Mouse (Mus musculus): ENCODE results near the gene 3110018I06Rik. TPM values are rescaled to one million over a fixed set of nuclear protein-coding genes. Genes with fewer than 3 reads are reported as not detected.

Gene 3110018I06Rik
- polyA plus RNA-seq (2012), result not detected in 2 replicates

DNA sequence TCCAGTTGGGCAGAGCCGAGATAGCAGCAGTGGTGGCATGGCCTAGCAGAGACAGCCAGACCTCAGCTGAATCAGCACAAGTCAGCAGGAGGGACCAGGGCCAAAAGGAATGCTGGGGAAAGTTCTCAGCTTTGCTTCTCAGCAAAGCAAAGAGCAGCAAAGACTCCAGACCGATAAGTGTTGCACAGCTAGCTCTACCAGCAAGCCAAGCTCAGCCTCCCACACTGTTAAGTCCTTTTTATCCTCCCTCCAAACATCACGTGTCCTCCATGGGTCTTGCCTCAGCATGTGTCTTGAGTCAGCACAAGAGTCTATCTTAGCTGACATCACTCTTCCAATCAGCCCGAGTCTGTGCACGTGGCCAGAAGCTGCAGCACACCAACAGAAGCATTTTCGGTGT lies at the start of gene 3110018I06Rik:
Gene 3110018I06Rik, plus strand, starts transcription at position 262 of the 400 bp plus-strand sequence.
- peaks cover 33% of the 10 kb centered on the region for H3K9me3 ChIP-seq (ENCODE audit: control insufficient read depth, low read length)
- no peaks in the 10 kb centered on the region for H3K4me1 ChIP-seq (ENCODE audit: control insufficient read depth)
- H3K4me3 ChIP-seq (replicated peaks), result no peak within 1 kb of the TSS

DNA sequence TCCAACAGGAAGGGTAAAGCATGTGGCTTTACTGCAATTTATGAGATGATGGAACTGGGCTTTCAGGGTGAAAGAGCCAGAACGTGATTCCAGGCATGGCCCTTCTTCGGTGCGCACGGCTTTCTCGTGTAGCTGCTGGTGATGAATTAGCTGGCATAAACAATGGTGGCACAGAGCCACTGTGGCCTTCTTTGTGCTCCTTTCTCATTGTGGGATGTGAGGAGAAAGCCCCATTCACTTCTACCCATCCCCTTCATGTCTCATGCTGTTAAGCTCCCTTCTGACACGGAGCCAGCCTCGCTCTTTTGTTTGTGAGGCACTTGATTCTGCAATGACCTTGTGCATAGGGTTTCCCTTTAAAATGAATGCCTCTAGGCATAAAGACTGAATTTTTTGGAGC lies 43.8 kb upstream of the 3110018I06Rik start:
- peaks cover 33% of the 10 kb centered on the region for H3K9me3 ChIP-seq (ENCODE audit: control insufficient read depth, low read length)
- H3K36me3 ChIP-seq (ENCODE audit: control insufficient read depth), result no peaks in the 10 kb centered on the region
- H3K4me3 ChIP-seq (replicated peaks), result no peak overlapping the region
- no peaks in the 10 kb centered on the region for H3K27me3 ChIP-seq (ENCODE audit: control insufficient read depth)
- TF ChIP-seq TAL1 (IDR thresholded peaks at IDR 0.05; ENCODE audit: low read length) (no peak), GATA1 (IDR thresholded peaks at IDR 0.05; ENCODE audit: low read length) (no peak)
- no peaks in the 10 kb centered on the region for H3K4me1 ChIP-seq (ENCODE audit: control insufficient read depth)

More for the DNA sequence above, at the start of gene 3110018I06Rik:
- TF ChIP-seq TAL1 (IDR thresholded peaks at IDR 0.05; ENCODE audit: low read length) (no peak), GATA1 (IDR thresholded peaks at IDR 0.05; ENCODE audit: low read length) (no peak)
- Histone ChIP-seq H3K27me3 (ENCODE audit: control insufficient read depth) (no peaks in the 10 kb centered on the region), H3K36me3 (ENCODE audit: control insufficient read depth) (no peaks in the 10 kb centered on the region)

DNA sequence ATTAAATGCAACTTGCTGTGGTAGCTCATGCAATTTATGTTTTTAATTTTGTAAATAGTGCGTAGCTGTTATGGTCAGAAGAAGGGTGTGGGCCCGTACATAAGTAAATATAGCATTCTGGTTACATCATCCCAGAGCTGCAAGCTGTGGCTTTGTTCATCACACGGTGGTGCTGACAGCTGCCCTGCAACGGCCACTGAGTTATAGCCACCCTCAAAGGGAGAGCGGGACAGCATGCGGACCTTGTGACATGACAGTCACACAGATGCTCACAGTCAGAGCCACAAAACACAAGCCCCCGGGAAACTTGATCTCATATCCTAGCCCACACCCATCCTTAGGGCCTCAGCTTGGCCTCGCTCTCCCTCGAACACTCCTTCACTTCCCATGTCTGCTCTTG lies 30.6 kb upstream of the 3110018I06Rik start:
- H3K27me3 ChIP-seq (ENCODE audit: control insufficient read depth), result no peaks in the 10 kb centered on the region
- TF ChIP-seq TAL1 (IDR thresholded peaks at IDR 0.05; ENCODE audit: low read length), result no peak
- TF ChIP-seq GATA1 (IDR thresholded peaks at IDR 0.05; ENCODE audit: low read length), result no peak
- peaks cover 36% of the 10 kb centered on the region for H3K9me3 ChIP-seq (ENCODE audit: control insufficient read depth, low read length)
- no peaks in the 10 kb centered on the region for H3K36me3 ChIP-seq (ENCODE audit: control insufficient read depth)
- no peaks in the 10 kb centered on the region for H3K4me1 ChIP-seq (ENCODE audit: control insufficient read depth)
- no peak overlapping the region for H3K4me3 ChIP-seq (replicated peaks)

DNA sequence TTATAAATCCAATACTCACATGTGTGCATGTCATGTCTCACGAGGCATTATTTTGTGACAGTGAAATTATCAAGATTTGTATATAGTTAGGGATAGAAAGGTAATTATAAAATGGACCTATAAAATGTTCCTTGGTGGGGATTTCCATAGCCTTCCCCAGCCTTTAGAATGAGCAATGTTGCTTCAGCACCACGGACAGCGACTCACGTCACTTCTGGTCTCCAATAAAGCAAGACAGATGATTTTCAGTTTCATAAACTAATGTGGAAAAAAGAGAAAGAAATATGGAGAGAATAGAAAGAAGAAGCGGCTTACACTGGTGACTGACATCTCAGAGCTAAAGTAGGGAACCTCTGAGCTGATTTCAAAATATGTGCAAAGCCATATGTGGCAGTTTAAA lies 23.7 kb upstream of the 3110018I06Rik start:
- Histone ChIP-seq H3K4me3 (replicated peaks) (no peak overlapping the region), H3K9me3 (ENCODE audit: control insufficient read depth, low read length) (peaks cover 22% of the 10 kb centered on the region), H3K36me3 (ENCODE audit: control insufficient read depth) (no peaks in the 10 kb centered on the region), H3K27me3 (ENCODE audit: control insufficient read depth) (no peaks in the 10 kb centered on the region), H3K4me1 (ENCODE audit: control insufficient read depth) (no peaks in the 10 kb centered on the region)
- no peak for TF ChIP-seq GATA1 (IDR thresholded peaks at IDR 0.05; ENCODE audit: low read length)
- no peak for TF ChIP-seq TAL1 (IDR thresholded peaks at IDR 0.05; ENCODE audit: low read length)

DNA sequence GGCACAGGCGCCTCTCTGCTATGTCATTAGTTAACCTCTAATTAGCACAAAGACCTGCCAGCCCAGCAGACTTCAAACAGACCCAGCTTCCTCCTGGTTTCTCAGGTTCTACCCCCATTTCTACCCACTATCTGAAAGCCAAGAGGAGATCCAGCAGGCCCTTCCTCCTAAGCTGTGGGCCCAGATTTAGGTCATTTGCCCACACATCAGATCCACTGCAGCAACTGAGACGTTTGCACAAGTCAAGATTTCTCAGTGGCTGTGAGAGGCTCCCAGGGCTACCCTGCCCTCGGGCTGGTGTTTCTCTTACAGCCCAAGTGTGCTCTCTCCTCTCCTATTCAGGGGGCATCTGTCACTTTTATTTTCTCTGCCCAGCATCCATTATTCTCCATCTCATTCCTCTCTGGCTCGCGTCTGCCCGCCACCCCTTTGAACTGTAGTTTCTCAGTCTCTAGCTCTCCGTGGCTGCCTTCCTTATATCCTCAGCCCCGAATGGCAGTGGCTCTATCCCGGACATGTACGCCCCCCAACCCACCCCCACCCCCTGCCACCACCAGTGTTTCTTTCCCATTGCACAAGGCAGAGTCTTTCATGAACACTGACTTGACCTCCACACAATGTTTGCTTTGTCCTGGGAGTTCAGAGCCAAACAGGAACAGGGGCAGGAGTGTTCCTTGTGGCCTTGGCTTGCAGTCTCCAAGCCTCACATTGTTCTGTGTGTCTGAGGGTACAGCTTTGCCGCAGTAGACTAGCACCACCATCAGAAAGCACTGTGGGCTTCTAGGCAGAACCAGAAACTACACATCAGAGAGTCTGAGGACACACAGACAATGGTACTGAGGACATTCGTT lies 11.8 kb upstream of the 3110018I06Rik start:
- no peaks in the 10 kb centered on the region for H3K27me3 ChIP-seq (ENCODE audit: control insufficient read depth)
- no peak overlapping the region for H3K4me3 ChIP-seq (replicated peaks)
- H3K4me1 ChIP-seq (ENCODE audit: control insufficient read depth), result no peaks in the 10 kb centered on the region
- peaks cover 8% of the 10 kb centered on the region for H3K9me3 ChIP-seq (ENCODE audit: control insufficient read depth, low read length)
- H3K36me3 ChIP-seq (ENCODE audit: control insufficient read depth), result no peaks in the 10 kb centered on the region
- TF ChIP-seq TAL1 (IDR thresholded peaks at IDR 0.05; ENCODE audit: low read length) (no peak), GATA1 (IDR thresholded peaks at IDR 0.05; ENCODE audit: low read length) (no peak)

DNA sequence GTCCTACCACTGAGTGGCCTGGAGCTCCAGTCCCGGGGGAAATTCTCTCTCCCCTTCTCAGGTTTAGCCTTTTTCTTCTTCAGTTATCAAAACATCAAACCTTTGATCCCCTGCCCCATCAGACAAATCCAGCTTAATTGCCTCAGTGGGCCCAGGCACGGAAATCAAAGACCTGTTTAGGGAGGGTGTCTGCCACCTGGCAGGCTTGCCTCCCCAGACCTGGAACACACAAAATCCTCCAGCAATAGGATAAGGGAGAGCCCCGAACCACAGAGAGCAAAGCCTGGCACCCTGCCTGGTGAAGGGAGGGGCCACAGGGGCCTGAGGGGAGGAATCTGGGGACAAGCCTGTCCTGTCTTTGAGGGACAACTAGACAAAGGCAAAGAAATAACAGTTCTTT lies 9.1 kb upstream of the 3110018I06Rik start:
- peaks cover 7% of the 10 kb centered on the region for H3K9me3 ChIP-seq (ENCODE audit: control insufficient read depth, low read length)
- H3K4me1 ChIP-seq (ENCODE audit: control insufficient read depth), result no peaks in the 10 kb centered on the region
- H3K4me3 ChIP-seq (replicated peaks), result no peak overlapping the region
- H3K27me3 ChIP-seq (ENCODE audit: control insufficient read depth), result no peaks in the 10 kb centered on the region
- no peaks in the 10 kb centered on the region for H3K36me3 ChIP-seq (ENCODE audit: control insufficient read depth)
- TF ChIP-seq TAL1 (IDR thresholded peaks at IDR 0.05; ENCODE audit: low read length) (no peak), GATA1 (IDR thresholded peaks at IDR 0.05; ENCODE audit: low read length) (no peak)

DNA sequence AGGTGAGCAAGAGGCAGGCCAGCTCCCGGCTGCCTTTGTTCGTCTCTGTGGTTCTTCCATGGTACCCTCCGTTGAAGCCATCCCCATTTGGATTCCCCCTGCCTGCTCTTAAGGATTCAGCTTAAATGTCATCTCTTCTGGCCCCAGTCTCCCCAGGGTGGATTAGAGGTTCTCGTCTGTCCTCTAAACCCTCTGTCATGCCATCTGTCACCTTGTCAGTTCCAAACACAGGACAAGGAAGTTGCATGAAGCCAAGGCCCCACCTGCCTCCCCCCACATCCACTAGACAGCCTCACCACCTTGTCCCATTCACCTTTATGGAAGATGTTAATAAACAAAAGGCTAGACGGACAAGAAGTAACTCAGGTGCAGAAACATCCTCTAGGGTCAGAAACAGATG lies 5.4 kb upstream of the 3110018I06Rik start:
- Histone ChIP-seq H3K4me1 (ENCODE audit: control insufficient read depth) (no peaks in the 10 kb centered on the region), H3K4me3 (replicated peaks) (no peak overlapping the region), H3K9me3 (ENCODE audit: control insufficient read depth, low read length) (peaks cover 12% of the 10 kb centered on the region), H3K36me3 (ENCODE audit: control insufficient read depth) (no peaks in the 10 kb centered on the region), H3K27me3 (ENCODE audit: control insufficient read depth) (no peaks in the 10 kb centered on the region)
- no peak for TF ChIP-seq TAL1 (IDR thresholded peaks at IDR 0.05; ENCODE audit: low read length)
- no peak for TF ChIP-seq GATA1 (IDR thresholded peaks at IDR 0.05; ENCODE audit: low read length)

DNA sequence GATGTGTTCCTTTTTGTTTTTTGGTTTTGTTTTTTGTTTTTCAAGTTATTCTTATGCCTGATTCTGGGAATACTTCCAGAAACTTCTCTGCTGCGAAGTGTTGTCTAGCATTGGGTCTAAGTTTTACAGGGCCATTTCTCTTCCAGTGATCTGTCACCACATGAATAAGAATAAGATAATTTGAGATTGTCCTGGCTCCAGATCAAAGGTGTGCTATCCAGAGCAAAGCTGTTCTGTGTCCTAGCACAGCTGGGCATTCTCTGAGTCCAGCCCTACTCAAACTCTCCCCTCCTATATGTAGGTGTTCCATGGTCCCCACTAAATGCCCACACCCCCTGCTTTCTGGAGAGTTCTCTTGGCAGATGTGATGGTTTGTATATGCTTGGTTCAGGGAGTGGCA lies 2.9 kb downstream of the 3110018I06Rik start:
- H3K4me1 ChIP-seq (ENCODE audit: control insufficient read depth), result no peaks in the 10 kb centered on the region
- H3K4me3 ChIP-seq (replicated peaks), result no peak overlapping the region
- no peaks in the 10 kb centered on the region for H3K27me3 ChIP-seq (ENCODE audit: control insufficient read depth)
- no peaks in the 10 kb centered on the region for H3K36me3 ChIP-seq (ENCODE audit: control insufficient read depth)
- TF ChIP-seq GATA1 (IDR thresholded peaks at IDR 0.05; ENCODE audit: low read length), result no peak
- no peak for TF ChIP-seq TAL1 (IDR thresholded peaks at IDR 0.05; ENCODE audit: low read length)
- H3K9me3 ChIP-seq (ENCODE audit: control insufficient read depth, low read length), result peaks cover 37% of the 10 kb centered on the region

DNA sequence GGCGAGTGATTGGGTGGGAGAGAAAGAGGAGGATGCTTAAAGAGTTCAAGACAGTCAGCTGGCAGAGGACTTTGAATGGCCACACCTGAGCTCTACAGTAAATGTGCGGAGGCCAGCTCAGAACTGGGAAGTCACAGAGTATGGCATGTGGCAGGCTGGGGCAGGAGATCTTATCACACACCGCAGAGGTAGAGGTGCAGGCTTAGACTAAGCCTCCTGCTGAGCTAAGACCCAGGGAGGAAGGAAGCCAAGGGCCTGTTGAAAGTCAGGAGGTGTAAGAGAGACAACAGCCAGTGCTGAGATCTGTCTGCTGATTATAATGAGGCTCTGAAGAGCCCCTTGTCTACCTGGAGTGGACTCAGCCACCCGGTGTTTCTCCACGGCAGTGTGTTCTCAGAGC lies 8.5 kb downstream of the 3110018I06Rik start:
- H3K27me3 ChIP-seq (ENCODE audit: control insufficient read depth), result no peaks in the 10 kb centered on the region
- H3K9me3 ChIP-seq (ENCODE audit: control insufficient read depth, low read length), result peaks cover 50% of the 10 kb centered on the region
- H3K4me3 ChIP-seq (replicated peaks), result no peak overlapping the region
- TF ChIP-seq GATA1 (IDR thresholded peaks at IDR 0.05; ENCODE audit: low read length), result no peak
- TF ChIP-seq TAL1 (IDR thresholded peaks at IDR 0.05; ENCODE audit: low read length), result no peak
- H3K36me3 ChIP-seq (ENCODE audit: control insufficient read depth), result no peaks in the 10 kb centered on the region
- no peaks in the 10 kb centered on the region for H3K4me1 ChIP-seq (ENCODE audit: control insufficient read depth)

Measured in erythroblast, embryonic 14.5 days (primary cell).